Mouse (Mus musculus) heart, embryonic 11.5 days (tissue): Measurements from ENCODE around the gene Pde10a. TPM values are rescaled to one million over a fixed set of nuclear protein-coding genes. Genes with fewer than 3 reads are reported as not detected.

Source experiments
- ATAC-seq: fragments of 200-750 bp; cut with Nextera tagmentation; replicated peaks from 2 replicates; pipeline ENCODE4 v1.8.0; 2017; ENCODE audit warnings: moderate library complexity; ENCODE audit not compliant: insufficient number of reproducible peaks, low FRiP score, low TSS enrichment
- H3K27ac ChIP-seq: fragments of 300-500 bp; sonication (generic); 2 replicates; pipeline ENCODE4 v1.5.1; 2014; ENCODE audit warnings: mild to moderate bottlenecking, low read depth, low read length
- H3K27me3 ChIP-seq: fragments of 300-500 bp; sonication (generic); 2 replicates; pipeline ENCODE4 v1.6.1; 2014; ENCODE audit warnings: mild to moderate bottlenecking, low read length, mixed read lengths; ENCODE audit not compliant: control insufficient read depth, insufficient read depth
- H3K36me3 ChIP-seq: fragments of 300-500 bp; sonication (generic); 2 replicates; pipeline ENCODE4 v1.6.1; 2014; ENCODE audit warnings: mild to moderate bottlenecking, low read length, moderate library complexity, mixed read lengths; ENCODE audit not compliant: control insufficient read depth, insufficient read depth
- H3K4me1 ChIP-seq: fragments of 300-500 bp; sonication (generic); 2 replicates; pipeline ENCODE4 v1.6.1; 2014; ENCODE audit warnings: low read length; ENCODE audit not compliant: control insufficient read depth, insufficient read depth
- H3K4me2 ChIP-seq: fragments of 300-500 bp; sonication (generic); 2 replicates; pipeline ENCODE4 v1.6.1; 2014; ENCODE audit warnings: mild to moderate bottlenecking, moderate library complexity
- H3K4me3 ChIP-seq: fragments of 300-500 bp; sonication (generic); 2 replicates; pipeline ENCODE4 v1.5.1; 2014; ENCODE audit warnings: low read depth, low read length
- H3K9ac ChIP-seq: fragments of 300-500 bp; sonication (generic); 2 replicates; pipeline ENCODE4 v1.6.1; 2014; ENCODE audit warnings: mild to moderate bottlenecking, low read depth, low read length, moderate library complexity
- H3K9me3 ChIP-seq: fragments of 300-500 bp; sonication (generic); replicated peaks from 2 replicates; pipeline ENCODE4 v1.6.1; 2016; ENCODE audit warnings: low read length; ENCODE audit not compliant: control insufficient read depth
- WGBS: fragments of 180-500 bp; shearing (Covaris S2); extraction: QIAGEN DNeasy Blood & Tissue Kit; methylation state at CpG from one replicate; pipeline ENCODE4 v1.1.7; 2014; ENCODE audit not compliant: insufficient replicate concordance; 5-methylcytosine and 5-hydroxymethylcytosine counted together
- polyA plus RNA-seq: library from polyadenylated mRNA; unstranded; fragments of >200 nt; fragmentation: Nextera tagmentation; extraction: Ambion mirVana; gene quantifications from 2 replicates; pipeline ENCODE4 v1.2.1, GENCODE M21; 2014

Gene Pde10a
- polyA plus RNA-seq, 1 experiment from 2014 or later = 4.1 TPM

DNA sequence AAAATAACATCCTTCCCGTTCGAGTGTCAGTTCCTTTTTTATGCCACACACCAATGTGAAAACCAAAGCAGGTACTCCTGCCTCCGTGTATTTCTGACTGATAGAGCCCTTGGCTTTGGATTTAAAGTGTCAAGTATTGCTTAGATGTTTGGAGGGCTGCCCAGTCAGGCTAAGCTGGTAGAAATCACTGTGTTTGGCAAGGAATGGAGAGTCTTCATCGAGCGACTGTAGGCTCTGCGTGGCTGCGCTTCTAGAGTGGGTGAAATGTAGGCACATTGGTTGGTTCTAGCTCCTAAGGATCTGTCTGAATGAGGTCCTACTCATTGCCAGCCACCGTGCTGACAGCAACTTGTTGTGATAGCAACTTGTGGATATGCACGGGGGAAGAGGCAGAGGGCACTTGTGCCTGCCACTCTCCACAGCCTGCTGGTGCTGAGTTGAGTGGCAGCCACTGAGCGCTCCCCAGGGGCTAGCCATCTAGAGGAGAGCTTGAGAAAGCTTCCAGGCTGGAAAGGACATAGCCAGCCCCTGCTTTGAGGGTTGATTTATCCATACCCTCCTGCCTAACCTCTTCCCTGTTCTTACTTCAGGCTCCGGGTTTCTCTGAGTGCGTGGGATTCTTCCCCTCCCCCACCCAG, 287.2 kb downstream of the Pde10a start:
- H3K4me2 ChIP-seq = no peak overlapping the region
- H3K9ac ChIP-seq = no peak overlapping the region
- ATAC-seq = no peak
- H3K9me3 ChIP-seq = no peaks in the 10 kb centered on the region
- WGBS = 47% methylated on average over 12 of the region's 12 CpGs
- H3K27ac ChIP-seq = no peak overlapping the region
- no peak overlapping the region for H3K4me3 ChIP-seq
- no peaks in the 10 kb centered on the region for H3K36me3 ChIP-seq
- H3K27me3 ChIP-seq = peaks cover 26% of the 10 kb centered on the region
- H3K4me1 ChIP-seq = no peaks in the 10 kb centered on the region

DNA sequence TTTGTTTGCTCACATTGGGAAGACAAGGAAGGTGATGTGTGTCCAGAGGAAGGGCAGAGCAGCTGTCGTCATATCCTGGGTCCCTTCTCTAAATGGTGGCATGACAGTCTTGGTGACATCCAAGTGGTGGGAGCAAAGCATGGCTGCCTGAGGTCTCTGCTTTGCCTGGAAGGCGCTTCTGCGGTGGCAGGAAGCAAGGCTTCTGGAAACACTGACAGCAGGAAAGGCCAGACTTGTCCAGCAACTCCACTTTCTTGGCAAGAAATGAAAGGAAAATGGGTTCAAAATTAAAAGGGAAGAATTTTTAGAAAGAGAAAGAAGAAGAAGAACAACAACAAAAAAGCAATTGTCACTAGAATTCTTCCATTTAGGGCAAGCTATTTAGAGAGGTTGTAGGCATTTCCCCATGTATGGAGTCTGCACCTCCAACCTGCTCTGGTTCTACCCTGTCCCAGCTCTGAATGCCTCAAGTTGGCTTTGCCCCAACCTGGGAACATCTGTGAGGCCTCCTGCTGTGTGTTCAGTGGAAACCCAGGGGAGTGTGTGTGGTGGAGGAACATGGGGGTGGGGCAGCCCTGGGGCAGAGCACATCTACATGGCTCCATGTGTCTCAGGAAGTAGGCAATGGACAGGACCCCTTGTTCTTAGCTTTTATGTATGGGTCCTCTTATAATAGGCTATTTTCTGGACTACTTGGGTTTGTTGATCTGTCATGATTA, 288.8 kb downstream of the Pde10a start:
- Histone ChIP-seq H3K27me3 (peaks cover 15% of the 10 kb centered on the region), H3K4me3 (no peak overlapping the region), H3K9ac (no peak overlapping the region), H3K36me3 (no peaks in the 10 kb centered on the region), H3K9me3 (no peaks in the 10 kb centered on the region), H3K27ac (no peak overlapping the region), H3K4me1 (no peaks in the 10 kb centered on the region), H3K4me2 (no peak overlapping the region)
- ATAC-seq = no peak
- WGBS = 72% methylated on average over 3 of the region's 3 CpGs

DNA sequence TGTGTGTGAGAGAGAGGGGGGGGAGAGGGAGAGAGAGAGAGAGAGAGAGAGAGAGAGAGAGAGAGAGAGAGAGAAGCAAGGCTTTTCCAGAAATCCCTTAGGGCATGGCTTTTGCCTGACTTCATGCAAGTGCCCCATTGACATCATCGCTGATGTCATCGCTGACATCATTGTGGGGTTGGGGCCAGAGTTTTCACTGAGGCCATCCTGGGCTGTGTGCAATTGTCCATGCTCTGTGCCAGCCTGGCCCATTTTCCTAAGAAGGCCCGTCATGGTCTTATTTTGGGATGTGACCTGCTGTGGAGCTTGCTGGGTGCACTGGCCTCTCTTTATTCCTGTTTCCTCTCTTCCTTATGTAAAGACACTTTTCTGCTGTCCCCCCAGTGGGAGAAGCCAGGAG, 290.2 kb downstream of the Pde10a start:
- Histone ChIP-seq H3K4me2 (no peak overlapping the region), H3K4me3 (no peak overlapping the region)
- 93% methylated on average over 3 of the region's 3 CpGs for WGBS

DNA sequence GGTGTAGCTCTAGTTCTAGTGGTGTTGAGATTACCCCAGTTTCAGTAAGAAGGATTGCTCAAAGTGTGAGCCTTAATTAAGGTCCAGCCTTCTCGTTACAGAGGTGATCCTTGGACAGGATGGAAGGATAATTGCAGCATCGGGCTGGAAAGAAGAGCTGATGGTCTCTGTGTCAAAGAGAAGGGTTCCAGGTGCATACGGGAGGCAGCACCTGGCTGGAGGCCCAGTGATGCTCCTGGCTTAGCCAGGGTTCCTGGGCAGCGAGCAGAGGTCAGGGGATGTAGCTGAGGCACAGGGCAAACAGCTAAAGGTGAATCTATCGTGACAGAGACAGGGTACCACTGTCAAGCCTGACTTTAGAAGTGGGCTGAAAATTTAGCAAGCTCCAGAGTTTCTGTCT, 290.7 kb downstream of the Pde10a start:
- ATAC-seq = no peak
- Histone ChIP-seq H3K9ac (no peak overlapping the region), H3K27me3 (peaks cover 9% of the 10 kb centered on the region; the same call in 1 of the 2 replicates), H3K4me2 (no peak overlapping the region), H3K36me3 (no peaks in the 10 kb centered on the region), H3K4me3 (no peak overlapping the region), H3K4me1 (no peaks in the 10 kb centered on the region), H3K9me3 (no peaks in the 10 kb centered on the region), H3K27ac (no peak overlapping the region)
- WGBS = 82% methylated on average over 5 of the region's 5 CpGs

More for the DNA sequence above, 290.2 kb downstream of the Pde10a start:
- no peak overlapping the region for H3K27ac ChIP-seq
- no peaks in the 10 kb centered on the region for H3K9me3 ChIP-seq
- H3K27me3 ChIP-seq = peaks cover 7% of the 10 kb centered on the region; the same call in 1 of the 2 replicates
- H3K36me3 ChIP-seq = no peaks in the 10 kb centered on the region
- no peak overlapping the region for H3K9ac ChIP-seq
- H3K4me1 ChIP-seq = no peaks in the 10 kb centered on the region
- ATAC-seq = no peak

DNA sequence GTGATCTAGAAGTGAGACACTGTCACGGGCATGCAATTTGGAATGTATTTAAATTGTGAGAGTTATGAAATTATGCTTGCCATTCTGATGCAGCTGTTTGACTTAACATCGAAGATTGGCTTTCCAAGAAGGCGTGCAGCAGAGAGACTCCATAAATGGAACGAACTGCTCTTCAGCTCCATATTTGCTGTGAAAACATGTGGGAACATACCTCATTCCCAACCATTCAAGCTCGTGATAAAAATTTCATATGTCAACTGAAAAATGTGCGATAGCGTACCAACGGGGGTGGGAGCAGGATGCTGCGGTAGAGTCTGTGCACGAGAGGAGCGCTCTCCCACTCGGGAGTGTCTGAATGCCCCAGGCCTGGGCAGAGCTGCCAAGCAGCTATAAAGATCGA, 293.5 kb downstream of the Pde10a start:
- Histone ChIP-seq H3K36me3 (no peaks in the 10 kb centered on the region), H3K4me3 (no peak overlapping the region), H3K27me3 (peaks cover 9% of the 10 kb centered on the region; the same call in 1 of the 2 replicates), H3K9me3 (no peaks in the 10 kb centered on the region), H3K4me1 (no peaks in the 10 kb centered on the region), H3K9ac (no peak overlapping the region), H3K27ac (no peak overlapping the region), H3K4me2 (no peak overlapping the region)
- 83% methylated on average over 13 of the region's 13 CpGs for WGBS
- ATAC-seq = no peak

DNA sequence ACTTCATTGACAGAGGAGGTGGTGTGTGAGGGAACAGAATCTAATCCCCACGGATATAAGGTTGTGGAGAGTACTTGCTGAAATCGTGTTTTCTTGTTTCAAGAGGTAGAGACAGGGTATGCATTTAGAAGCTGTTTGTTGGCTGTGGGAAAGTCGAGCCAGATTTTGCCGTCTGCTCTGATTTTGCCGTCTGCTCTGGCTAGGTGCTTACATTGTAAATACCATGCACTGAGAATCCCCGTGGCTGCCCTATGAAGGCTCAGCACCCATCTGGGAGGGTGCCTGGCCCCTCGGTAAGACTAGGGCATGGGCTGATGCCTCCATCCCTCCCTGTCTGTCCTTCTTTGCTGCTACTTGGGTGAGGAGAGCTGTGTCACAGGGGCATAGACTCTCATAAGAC, 298.4 kb downstream of the Pde10a start:
- Histone ChIP-seq H3K27ac (no peak overlapping the region), H3K36me3 (no peaks in the 10 kb centered on the region), H3K9ac (no peak overlapping the region), H3K4me2 (no peak overlapping the region), H3K4me3 (no peak overlapping the region), H3K9me3 (no peaks in the 10 kb centered on the region), H3K4me1 (no peaks in the 10 kb centered on the region), H3K27me3 (peaks cover 13% of the 10 kb centered on the region)
- ATAC-seq = no peak
- WGBS = 68% methylated on average over 7 of the region's 7 CpGs

DNA sequence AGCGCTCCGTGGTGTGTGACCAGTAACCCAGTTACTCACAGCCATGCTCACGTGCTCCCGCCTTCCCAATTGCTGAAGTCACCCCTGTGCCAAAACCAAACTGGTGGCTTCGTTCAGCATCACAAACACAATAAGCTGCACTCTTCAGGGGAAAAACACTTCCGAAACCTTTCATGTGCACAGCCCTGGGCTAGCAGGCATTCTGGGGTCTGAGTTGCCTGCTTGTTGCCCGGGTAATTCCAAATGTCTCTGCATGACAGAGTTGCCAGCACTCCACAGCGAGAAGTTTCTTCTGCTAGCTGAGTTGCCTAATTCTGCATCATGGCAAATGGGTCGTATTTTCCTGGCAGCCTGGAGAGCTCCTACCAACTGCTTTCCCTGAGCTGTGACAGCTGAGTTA, 302.0 kb downstream of the Pde10a start:
- H3K4me3 ChIP-seq = no peak overlapping the region
- no peak overlapping the region for H3K9ac ChIP-seq
- H3K36me3 ChIP-seq = no peaks in the 10 kb centered on the region
- no peaks in the 10 kb centered on the region for H3K4me1 ChIP-seq
- H3K27ac ChIP-seq = no peak overlapping the region
- H3K4me2 ChIP-seq = no peak overlapping the region
- peaks cover 4% of the 10 kb centered on the region for H3K27me3 ChIP-seq
- H3K9me3 ChIP-seq = no peaks in the 10 kb centered on the region
- 80% methylated on average over 9 of the region's 9 CpGs for WGBS
- no peak for ATAC-seq

DNA sequence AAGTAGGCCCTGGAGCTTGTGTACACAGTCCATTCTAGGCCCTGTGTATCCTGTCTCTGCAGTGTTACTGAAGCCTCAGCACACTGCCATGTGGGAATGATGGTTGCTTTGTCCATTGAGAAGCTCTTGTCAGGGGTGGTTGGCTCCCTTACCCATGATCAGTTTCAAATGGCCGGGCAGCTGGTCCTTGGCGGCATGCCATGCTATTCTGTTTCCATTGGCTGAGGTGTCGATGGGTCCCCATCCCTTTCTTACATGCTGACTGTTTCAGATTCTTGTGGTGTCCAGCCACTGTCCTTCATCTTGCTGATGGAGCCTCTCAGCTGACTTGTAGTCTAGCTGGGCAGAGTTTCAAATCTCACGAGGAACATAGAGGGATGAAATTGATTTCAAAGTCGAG, 305.8 kb downstream of the Pde10a start:
- Histone ChIP-seq H3K9ac (no peak overlapping the region), H3K4me3 (no peak overlapping the region), H3K27me3 (no peaks in the 10 kb centered on the region; the same call in 1 of the 2 replicates), H3K4me1 (no peaks in the 10 kb centered on the region), H3K36me3 (no peaks in the 10 kb centered on the region), H3K27ac (no peak overlapping the region), H3K9me3 (no peaks in the 10 kb centered on the region), H3K4me2 (no peak overlapping the region)
- 84% methylated on average over 5 of the region's 5 CpGs for WGBS
- no peak for ATAC-seq

DNA sequence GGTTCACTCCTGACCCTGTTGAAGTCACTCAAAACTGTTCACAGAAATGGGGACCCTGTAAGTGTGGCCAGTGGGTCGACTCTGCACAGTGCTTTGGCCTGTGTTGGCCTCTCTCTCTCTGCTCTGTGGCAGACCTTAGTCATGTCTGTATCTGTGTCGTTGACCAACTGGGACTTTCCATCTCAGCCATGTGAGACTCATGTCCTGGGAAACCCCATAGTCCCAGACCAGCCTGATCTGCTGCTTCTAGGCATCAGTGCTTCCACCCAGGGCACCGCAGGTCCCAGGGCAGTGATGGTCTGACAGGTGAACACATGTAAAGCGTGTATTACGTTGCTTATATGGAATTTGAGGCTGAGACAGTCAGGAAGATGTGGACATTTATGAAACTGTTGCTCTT, 311.1 kb downstream of the Pde10a start:
- Histone ChIP-seq H3K4me1 (no peaks in the 10 kb centered on the region), H3K27ac (no peak overlapping the region), H3K9me3 (no peaks in the 10 kb centered on the region), H3K4me3 (no peak overlapping the region), H3K27me3 (no peaks in the 10 kb centered on the region), H3K9ac (no peak overlapping the region), H3K36me3 (no peaks in the 10 kb centered on the region), H3K4me2 (no peak overlapping the region)
- 82% methylated on average over 5 of the region's 5 CpGs for WGBS
- no peak for ATAC-seq
